Mouse (Mus musculus): ENCODE data around the gene Hmgb4. TPM values are rescaled to one million over a fixed set of nuclear protein-coding genes. Genes with fewer than 3 reads are reported as not detected.

The Hmgb4 gene
- total and polyA plus RNA-seq, 3 experiments: not detected

DNA sequence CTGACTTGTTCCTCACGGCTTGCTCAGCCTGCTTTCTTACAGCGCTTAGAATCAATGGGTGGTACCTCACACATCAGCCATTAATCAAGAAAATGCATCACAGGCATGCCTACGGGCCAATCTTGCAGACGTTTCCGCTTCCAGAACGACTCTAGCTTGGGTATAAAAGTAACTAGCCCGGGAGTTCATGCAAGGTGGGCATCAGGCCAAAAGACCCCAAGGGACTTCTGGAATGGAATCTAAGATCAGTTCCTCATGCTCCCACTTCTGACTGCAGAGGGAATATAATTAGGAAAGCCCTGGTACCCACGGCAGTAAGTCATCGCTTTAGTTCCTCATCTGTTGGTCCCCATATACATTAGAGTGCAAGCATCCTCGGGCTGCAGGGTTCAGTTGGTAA, 9.4 kb upstream of the Hmgb4 start:
- Histone ChIP-seq H3K4me2 (ENCODE audit: insufficient read depth, low read depth, poor library complexity, severe bottlenecking) (no peak overlapping the region), H3K9ac (ENCODE audit: insufficient read depth, low read depth) (no peak overlapping the region), H3K27ac (ENCODE audit: insufficient read depth, low read depth) (no peak overlapping the region), H3K27me3 (replicated peaks) (no peaks in the 10 kb centered on the region), H3K9me3 (replicated peaks; ENCODE audit: low read length) (peaks cover 92% of the 10 kb centered on the region), H3K79me2 (replicated peaks; ENCODE audit: control insufficient read depth, extremely low read depth, insufficient read depth, poor library complexity, severe bottlenecking) (no peaks in the 10 kb centered on the region), H3K4me1 (ENCODE audit: control insufficient read depth in 1 of 2, insufficient read depth in 2 of 2) (no peaks in the 10 kb centered on the region), H3K4me3 (replicated peaks in 1 of 3; ENCODE audit: low read depth in 2 of 3, low read length in 2 of 3, poor library complexity in 1 of 3) (no peak overlapping the region), H3K36me3 (replicated peaks in 1 of 2; ENCODE audit: control insufficient read depth in 1 of 2, insufficient read depth in 1 of 2, low read length in 1 of 2) (no peaks in the 10 kb centered on the region)
- in situ Hi-C loops (cut with MboI; ENCODE audit: low pct_ligation_motif_present, low pct_unique_long_range_greater_than_20kb, low sequenced_read_pairs) (no loop called here), dilution Hi-C loops (cut with MboI; ENCODE audit: extremely low pct_ligation_motif_present, extremely low pct_unique_long_range_greater_than_20kb, low sequenced_read_pairs) (no loop called here)
- no peak for DNase-seq (ENCODE audit: extremely low read depth)
- TF ChIP-seq GABPA (IDR thresholded peaks at IDR 0.05; ENCODE audit: insufficient replicate concordance, low read depth, low read length): no peak
- no peak for TF ChIP-seq CHD1 (IDR thresholded peaks at IDR 0.05; ENCODE audit: low read depth, low read length)
- TF ChIP-seq ZC3H11A (IDR thresholded peaks at IDR 0.05; ENCODE audit: low read depth, low read length): no peak
- no peak for TF ChIP-seq ZKSCAN1 (IDR thresholded peaks at IDR 0.05; ENCODE audit: borderline replicate concordance, low read depth, low read length)
- TF ChIP-seq NRF1 (IDR thresholded peaks at IDR 0.05; ENCODE audit: low read depth, low read length): no peak
- no peak for TF ChIP-seq ZNF384 (IDR thresholded peaks at IDR 0.05; ENCODE audit: low read depth, low read length)
- no peak for TF ChIP-seq MYC (IDR thresholded peaks at IDR 0.05; ENCODE audit: low read depth, low read length)
- TF ChIP-seq MAFK (IDR thresholded peaks at IDR 0.05; ENCODE audit: insufficient replicate concordance, low read length): no peak

DNA sequence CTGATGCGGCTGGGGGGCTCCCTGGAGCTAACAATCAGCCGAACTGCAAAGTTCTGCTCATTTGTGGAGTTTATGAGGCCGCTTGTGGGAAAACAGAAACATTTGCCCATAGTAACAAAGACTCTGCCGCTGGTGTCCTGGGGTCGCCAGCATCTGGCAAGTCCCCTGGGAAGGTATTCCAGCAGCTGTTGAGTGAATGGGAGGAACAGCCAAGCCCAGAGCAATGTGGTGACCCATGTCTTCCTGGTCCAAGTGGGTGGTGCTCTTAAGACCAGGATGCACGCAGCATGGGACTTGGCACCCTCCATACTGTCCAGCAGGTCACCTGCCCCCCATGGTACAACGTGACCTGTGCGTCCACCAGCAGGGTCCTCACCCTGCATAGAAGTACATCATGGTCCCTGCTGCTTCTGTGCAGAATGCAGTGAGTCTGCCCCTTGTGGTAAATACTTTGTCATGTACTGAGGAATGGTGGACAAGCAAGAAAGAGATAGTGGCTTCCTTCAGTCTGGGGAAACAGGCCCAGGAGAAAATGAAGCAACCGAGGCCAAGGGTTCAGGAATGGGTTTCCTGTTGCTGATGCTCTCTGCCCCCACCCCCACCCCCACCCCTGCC, 8.6 kb upstream of the Hmgb4 start:
- no peaks in the 10 kb centered on the region for H3K36me3 ChIP-seq (replicated peaks in 1 of 2; ENCODE audit: control insufficient read depth in 1 of 2, insufficient read depth in 1 of 2, low read length in 1 of 2)
- no peak overlapping the region for H3K4me3 ChIP-seq (replicated peaks in 1 of 3; ENCODE audit: low read depth in 2 of 3, low read length in 2 of 3, poor library complexity in 1 of 3)
- TF ChIP-seq JUND (conservative IDR thresholded peaks at IDR 0.05; ENCODE audit: low read depth, low read length): no peak
- TF ChIP-seq TBP (conservative IDR thresholded peaks at IDR 0.05; ENCODE audit: low read depth, low read length): no peak
- TF ChIP-seq NELFE (IDR thresholded peaks at IDR 0.05; ENCODE audit: low read depth, low read length): no peak
- TF ChIP-seq USF2 (conservative IDR thresholded peaks at IDR 0.05; ENCODE audit: low read depth, low read length): no peak
- no peak for TF ChIP-seq ETS1 (conservative IDR thresholded peaks at IDR 0.05; ENCODE audit: low read depth, low read length)
- TF ChIP-seq ELF1 (IDR thresholded peaks at IDR 0.05; ENCODE audit: low read depth, low read length): no peak
- TF ChIP-seq RAD21 (IDR thresholded peaks at IDR 0.05; ENCODE audit: low read depth, low read length): no peak
- no peak for TF ChIP-seq SIN3A (IDR thresholded peaks at IDR 0.05; ENCODE audit: low read length)
- TF ChIP-seq JUN (IDR thresholded peaks at IDR 0.05; ENCODE audit: insufficient read depth, low read depth, low read length): no peak
- no peak for TF ChIP-seq E2F4 (IDR thresholded peaks at IDR 0.05; ENCODE audit: insufficient replicate concordance, low read depth, low read length)
- no peak for TF ChIP-seq PAX5 (IDR thresholded peaks at IDR 0.05; ENCODE audit: low read length)
- TF ChIP-seq MYC (IDR thresholded peaks at IDR 0.05; ENCODE audit: low read depth, low read length): no peak
- TF ChIP-seq CHD1 (IDR thresholded peaks at IDR 0.05; ENCODE audit: low read depth, low read length): no peak
- no peak for TF ChIP-seq ZMIZ1 (IDR thresholded peaks at IDR 0.05; ENCODE audit: low read depth, low read length)
- no peak for TF ChIP-seq CTCF (conservative IDR thresholded peaks at IDR 0.05 in 1 of 2, IDR thresholded peaks at IDR 0.05 in 1 of 2; ENCODE audit: low read depth in 2 of 2, low read length in 2 of 2)
- H3K27me3 ChIP-seq (replicated peaks): no peaks in the 10 kb centered on the region
- H3K79me2 ChIP-seq (replicated peaks; ENCODE audit: control insufficient read depth, extremely low read depth, insufficient read depth, poor library complexity, severe bottlenecking): no peaks in the 10 kb centered on the region
- dilution Hi-C loops (cut with MboI; ENCODE audit: extremely low pct_ligation_motif_present, extremely low pct_unique_long_range_greater_than_20kb, low sequenced_read_pairs) (no loop called here), in situ Hi-C loops (cut with MboI; ENCODE audit: low pct_ligation_motif_present, low pct_unique_long_range_greater_than_20kb, low sequenced_read_pairs) (no loop called here)
- H3K4me2 ChIP-seq (ENCODE audit: insufficient read depth, low read depth, poor library complexity, severe bottlenecking): no peak overlapping the region
- H3K4me1 ChIP-seq (ENCODE audit: control insufficient read depth in 1 of 2, insufficient read depth in 2 of 2): no peaks in the 10 kb centered on the region
- no peak overlapping the region for H3K27ac ChIP-seq (ENCODE audit: insufficient read depth, low read depth)
- H3K9me3 ChIP-seq (replicated peaks; ENCODE audit: low read length): peaks cover 93% of the 10 kb centered on the region
- no peak overlapping the region for H3K9ac ChIP-seq (ENCODE audit: insufficient read depth, low read depth)
- no peak for DNase-seq (ENCODE audit: extremely low read depth)
